Mouse (Mus musculus) activated CD4-positive, CD25-positive, alpha-beta regulatory T cell, adult 4 months (primary cell): ENCODE results near the gene Cops2. TPM values are rescaled to one million over a fixed set of nuclear protein-coding genes. Genes with fewer than 3 reads are reported as not detected.

Experiments
- ATAC-seq: one replicate; pipeline ENCODE4 v1.8.0; 2017
- polyA plus RNA-seq, 2 experiments: library from polyadenylated mRNA; unstranded; fragments of 100-300 nt; shearing (Covaris generic); gene quantifications; one replicate each; pipeline ENCODE4 v1.2.1; 2017

The Cops2 gene
- polyA plus RNA-seq, 2 experiments from 2014 or later, result 93.4 to 95.7 TPM

- ATAC-seq, result no peak
Measured at GRCm38 (mm10) chr2:125820397-125820796, 38.5 kb downstream of the Cops2 start.

GRCm38 (mm10) chr2:125813972-125814595 lies 44.9 kb downstream of the Cops2 start:
- no peak for ATAC-seq

DNA sequence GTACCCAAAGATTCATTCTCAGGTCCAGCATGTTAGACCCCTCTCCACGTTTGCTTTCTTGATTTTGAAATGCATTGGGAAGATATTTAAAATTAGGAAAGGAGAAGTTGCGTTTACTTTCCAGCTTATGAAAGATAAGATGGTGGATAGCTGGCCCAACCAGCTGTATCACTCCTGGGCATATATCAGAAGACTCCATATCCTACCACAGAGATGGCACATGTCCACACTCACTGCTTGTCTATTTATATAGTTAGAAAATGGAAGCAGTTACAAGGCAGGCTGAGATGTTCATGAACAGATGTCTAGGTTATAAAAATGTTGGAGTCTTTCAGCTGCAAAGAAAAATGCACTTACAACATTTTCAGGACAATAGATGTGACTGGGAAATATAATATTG lies 47.6 kb downstream of the Cops2 start:
- no peak for ATAC-seq

GRCm38 (mm10) chr2:125809551-125809950 lies 49.4 kb downstream of the Cops2 start:
- ATAC-seq, result no peak

DNA sequence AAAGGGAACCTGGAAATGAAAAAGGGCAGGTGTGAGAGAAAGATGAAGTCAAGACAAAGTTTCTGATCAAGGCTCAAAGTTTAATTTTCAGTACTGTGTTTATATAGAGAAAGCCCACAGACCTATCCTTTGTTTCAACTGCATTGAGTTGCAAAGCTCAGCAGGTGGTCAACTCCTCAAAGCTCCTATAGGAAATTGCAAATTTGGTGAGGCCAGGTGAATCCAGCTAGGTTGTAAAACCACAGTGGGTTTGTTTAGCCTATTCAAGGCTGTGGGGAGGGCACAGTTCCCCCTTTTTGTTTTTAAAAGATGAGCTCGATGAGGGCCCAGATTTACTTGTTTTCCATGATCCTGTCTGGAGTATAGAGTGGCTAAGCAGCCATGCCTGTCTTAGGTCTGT lies 53.1 kb downstream of the Cops2 start:
- no peak for ATAC-seq

GRCm38 (mm10) chr2:125801947-125802346 lies 57.0 kb downstream of the Cops2 start:
- no peak for ATAC-seq

- ATAC-seq, result no peak
Measured at GRCm38 (mm10) chr2:125801038-125801437, 57.9 kb downstream of the Cops2 start.

GRCm38 (mm10) chr2:125800428-125800827 lies 58.5 kb downstream of the Cops2 start:
- ATAC-seq, result no peak

GRCm38 (mm10) chr2:125797872-125798271 lies 61.1 kb downstream of the Cops2 start:
- ATAC-seq, result peak; percentile 65

GRCm38 (mm10) chr2:125795118-125795517 lies 63.8 kb downstream of the Cops2 start:
- no peak for ATAC-seq

- ATAC-seq, result no peak
Measured at GRCm38 (mm10) chr2:125794166-125794565, 64.8 kb downstream of the Cops2 start.

GRCm38 (mm10) chr2:125792879-125793261 lies 66.1 kb downstream of the Cops2 start:
- no peak for ATAC-seq

DNA sequence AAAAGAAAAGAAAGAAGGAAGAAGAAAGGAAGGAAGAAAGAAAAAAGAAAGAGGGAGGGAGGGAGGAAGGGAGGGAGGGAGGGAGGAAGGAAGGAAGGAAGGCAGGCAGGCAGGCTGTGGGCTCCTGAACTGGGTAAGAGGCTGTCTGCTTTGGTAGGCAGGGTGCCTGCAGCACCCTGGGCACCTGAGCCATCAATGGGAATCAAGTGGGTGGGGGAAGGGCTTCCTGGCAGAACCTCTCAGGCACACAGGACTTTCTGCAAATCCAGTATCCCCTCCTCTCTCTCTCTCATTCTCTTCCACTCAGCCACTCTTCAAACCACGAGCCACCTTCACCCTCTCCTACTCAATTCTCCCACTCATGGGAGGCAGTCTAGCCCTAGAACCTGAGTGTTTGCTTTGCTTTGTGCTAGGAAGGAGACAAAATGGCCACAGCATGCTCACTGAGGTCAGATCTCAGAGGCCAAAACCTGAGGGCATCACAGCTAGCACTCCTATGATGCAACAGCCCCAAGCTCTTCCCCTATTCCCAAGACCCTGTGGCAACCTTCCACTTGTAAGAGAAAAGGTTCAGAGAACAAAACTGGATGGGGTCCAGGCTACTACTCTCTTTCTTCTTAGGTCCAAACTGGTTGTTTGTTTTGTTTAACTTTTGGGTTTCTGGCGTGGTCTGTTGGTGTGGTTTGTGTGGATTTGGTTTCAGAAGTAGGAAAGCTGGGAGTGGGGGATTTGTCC lies 66.6 kb downstream of the Cops2 start:
- no peak for ATAC-seq

DNA sequence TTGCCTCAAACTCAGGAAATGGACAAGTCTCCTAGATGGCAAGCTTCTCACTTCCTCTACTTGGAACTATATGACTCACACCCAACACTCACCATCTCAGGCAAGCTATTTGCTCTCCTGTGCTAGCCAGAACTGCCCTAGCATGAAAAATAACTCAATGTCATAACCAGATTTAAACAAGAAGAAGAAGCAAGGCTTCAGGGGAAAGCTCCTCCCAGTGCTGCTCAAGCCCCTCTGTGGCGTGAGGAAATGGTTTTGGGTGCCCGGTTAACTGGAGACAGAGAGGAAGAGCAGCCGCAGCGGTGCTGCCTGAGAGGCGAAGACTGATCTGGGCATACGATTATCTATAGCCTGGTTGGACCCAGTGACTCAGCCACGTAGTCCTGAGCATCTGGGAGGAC lies 67.5 kb downstream of the Cops2 start:
- ATAC-seq, result peak; percentile 77

DNA sequence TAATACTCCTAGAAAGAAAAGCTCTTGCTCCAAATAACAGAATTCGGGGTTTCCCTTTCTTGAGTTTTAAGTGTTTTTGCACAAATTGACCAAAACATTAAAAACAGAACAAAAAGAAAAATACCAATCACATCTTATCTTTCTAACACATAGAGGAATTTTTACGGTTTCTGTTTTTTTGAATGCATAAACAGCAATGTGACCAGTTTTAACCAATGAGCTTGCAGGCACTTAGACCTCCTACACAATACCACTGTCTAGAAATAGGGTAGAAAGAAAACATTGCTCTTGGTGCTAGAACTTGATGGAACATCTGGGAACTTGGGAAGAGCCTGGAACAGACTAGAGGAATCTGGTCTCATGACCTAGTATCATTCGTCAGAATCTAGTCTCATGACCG lies 68.7 kb downstream of the Cops2 start:
- no peak for ATAC-seq

GRCm38 (mm10) chr2:125789265-125789664 lies 69.7 kb downstream of the Cops2 start:
- ATAC-seq, result no peak

DNA sequence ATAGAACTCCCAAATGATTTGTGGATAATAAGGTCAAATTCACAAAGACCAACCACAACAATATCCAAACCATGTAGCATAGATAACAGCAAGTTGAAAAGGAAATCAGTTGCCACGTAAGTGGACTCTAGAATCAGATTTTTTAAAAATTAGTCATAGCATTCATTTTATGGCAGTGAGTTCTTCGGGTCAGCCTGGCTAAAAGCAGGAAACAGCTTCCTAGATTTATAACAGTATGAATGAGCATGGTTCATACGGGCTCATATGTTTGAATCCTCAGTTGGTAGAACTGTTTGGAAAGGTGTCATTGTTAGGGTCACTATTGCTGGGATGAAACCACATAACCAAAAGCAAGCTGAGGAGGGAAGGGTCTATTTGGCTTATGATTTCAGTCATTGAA lies 70.2 kb downstream of the Cops2 start:
- ATAC-seq, result no peak

DNA sequence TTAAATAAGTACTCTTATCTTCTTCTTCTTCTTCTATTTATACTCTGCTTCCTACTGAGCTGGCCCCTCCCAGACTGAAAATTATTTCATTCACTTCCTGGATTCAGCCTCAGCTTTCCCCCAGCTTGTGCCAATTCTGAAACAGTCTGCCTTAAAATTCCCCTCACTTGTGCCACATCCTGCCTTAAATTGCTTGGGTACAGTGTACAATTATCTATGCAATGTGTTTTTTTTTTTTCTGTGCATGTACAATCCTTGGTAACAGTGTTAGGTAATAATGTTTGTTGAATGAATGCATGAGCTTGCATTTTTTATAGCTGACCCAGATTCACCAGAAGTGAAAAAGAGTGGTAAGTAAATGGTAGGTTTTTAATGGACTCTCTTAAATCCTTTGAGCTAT lies 70.6 kb downstream of the Cops2 start:
- ATAC-seq, result peak; percentile 60

DNA sequence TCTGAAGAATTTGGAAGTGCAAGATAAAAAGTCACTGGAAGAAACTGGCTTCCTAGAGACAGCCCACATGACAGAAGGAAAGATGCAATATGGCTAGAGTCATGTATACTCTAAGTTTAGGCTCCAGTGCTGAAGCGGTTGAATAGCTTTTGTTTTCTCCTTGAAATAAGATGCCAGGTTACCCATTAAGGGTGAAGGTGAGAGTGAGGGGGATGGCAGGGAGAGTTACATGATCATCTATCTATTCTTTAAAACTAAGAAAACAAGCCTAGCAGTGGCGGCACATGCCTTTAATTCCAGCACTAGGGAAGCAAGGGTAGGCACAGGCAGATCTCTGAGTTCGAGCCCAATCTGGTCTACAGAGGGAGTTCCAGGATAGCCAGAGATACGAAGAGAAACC lies 73.9 kb downstream of the Cops2 start:
- no peak for ATAC-seq

DNA sequence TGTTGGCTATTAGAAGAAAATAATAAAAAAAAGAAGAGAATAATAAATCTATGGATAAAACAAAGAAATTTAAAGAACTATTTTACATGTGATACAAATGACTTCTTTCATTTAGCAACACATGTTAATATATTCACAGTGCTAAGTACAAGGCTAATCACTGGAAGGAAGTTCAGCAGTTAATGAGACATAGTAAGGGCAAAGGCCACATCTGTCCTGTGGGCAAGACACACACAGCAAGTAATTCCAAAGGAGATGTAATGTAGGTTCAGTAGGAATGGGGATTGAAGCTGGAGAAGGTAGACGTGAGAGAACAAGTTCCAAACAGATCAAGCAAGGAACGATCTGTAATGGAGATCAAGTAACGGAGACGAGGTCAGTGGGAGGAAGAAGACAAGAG lies 74.5 kb downstream of the Cops2 start:
- no peak for ATAC-seq

- no peak for ATAC-seq
Measured at GRCm38 (mm10) chr2:125783868-125784267, 75.1 kb downstream of the Cops2 start.

GRCm38 (mm10) chr2:125782719-125783109 lies 76.2 kb downstream of the Cops2 start, which contains the start of gene Secisbp2l:
Gene Secisbp2l, minus strand, starts transcription at chr2:125782870.
- peak; percentile 87 for ATAC-seq

DNA sequence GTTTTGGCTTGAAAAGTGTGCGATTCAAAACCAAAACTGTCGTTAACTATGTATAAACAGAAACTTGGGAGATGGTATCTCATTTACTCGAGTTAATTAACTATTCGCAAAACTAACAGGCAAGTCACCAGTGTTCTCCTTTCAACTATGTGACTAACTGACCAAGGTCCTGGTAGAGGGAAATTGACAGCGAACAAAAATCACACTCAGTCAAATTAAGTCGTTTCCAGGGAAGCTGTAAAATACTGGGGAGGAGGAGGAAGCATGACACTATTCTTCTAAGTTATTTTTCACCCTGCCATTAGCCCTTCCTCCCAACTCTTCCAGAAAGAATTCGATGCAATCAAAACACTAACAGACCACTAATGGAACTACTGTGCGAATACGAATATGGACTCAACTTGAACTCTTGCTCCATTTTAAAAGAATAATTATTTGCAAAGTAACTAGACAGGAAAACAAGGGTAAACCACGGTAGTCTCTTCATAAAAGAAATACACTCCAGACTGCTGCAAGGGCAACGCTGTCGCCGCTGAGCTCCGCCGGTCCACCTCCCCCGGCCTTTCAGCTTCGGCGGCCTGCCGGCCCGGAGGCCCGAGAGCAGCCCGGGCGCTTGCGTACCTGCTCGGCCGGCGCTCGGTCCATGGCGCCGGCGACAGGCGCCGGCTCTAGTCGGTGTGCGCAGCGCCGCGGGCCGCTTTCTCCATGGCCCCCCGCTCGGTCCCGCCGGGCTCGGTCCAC lies 76.8 kb downstream of the Cops2 start:
- ATAC-seq, result no peak

- ATAC-seq, result no peak
Measured at GRCm38 (mm10) chr2:125781006-125781405, 77.9 kb downstream of the Cops2 start.
